Mouse (Mus musculus): ENCODE results near the gene Cers6. TPM values are rescaled to one million over a fixed set of nuclear protein-coding genes. Genes with fewer than 3 reads are reported as not detected.

The Cers6 gene
- polyA plus RNA-seq, 1 experiment = 3.2 TPM

GRCm38 (mm10) chr2:69011392-69011791, 150.2 kb downstream of the Cers6 start:
- Histone ChIP-seq H3K27ac (ENCODE audit: control insufficient read depth, insufficient read depth, low read depth, low read length) (no peak overlapping the region), H3K4me1 (ENCODE audit: control insufficient read depth, insufficient read depth, low read length) (no peaks in the 10 kb centered on the region), H3K36me3 (ENCODE audit: control insufficient read depth, insufficient read depth, low read length) (no peaks in the 10 kb centered on the region), H3K27me3 (ENCODE audit: control insufficient read depth, insufficient read depth, low read length) (no peaks in the 10 kb centered on the region), H3K4me3 (ENCODE audit: control insufficient read depth, low read depth, low read length) (no peak overlapping the region)
- TF ChIP-seq POLR2A (IDR thresholded peaks at IDR 0.05; ENCODE audit: control insufficient read depth, low read depth, low read length) (no peak), CTCF (IDR thresholded peaks at IDR 0.05; ENCODE audit: control insufficient read depth, insufficient read depth, insufficient replicate concordance, low read depth, low read length) (no peak)

GRCm38 (mm10) chr2:69011860-69012259, 150.6 kb downstream of the Cers6 start:
- TF ChIP-seq POLR2A (IDR thresholded peaks at IDR 0.05; ENCODE audit: control insufficient read depth, low read depth, low read length) = no peak
- TF ChIP-seq CTCF (IDR thresholded peaks at IDR 0.05; ENCODE audit: control insufficient read depth, insufficient read depth, insufficient replicate concordance, low read depth, low read length) = no peak
- Histone ChIP-seq H3K36me3 (ENCODE audit: control insufficient read depth, insufficient read depth, low read length) (no peaks in the 10 kb centered on the region), H3K4me1 (ENCODE audit: control insufficient read depth, insufficient read depth, low read length) (no peaks in the 10 kb centered on the region), H3K27ac (ENCODE audit: control insufficient read depth, insufficient read depth, low read depth, low read length) (no peak overlapping the region), H3K27me3 (ENCODE audit: control insufficient read depth, insufficient read depth, low read length) (no peaks in the 10 kb centered on the region), H3K4me3 (ENCODE audit: control insufficient read depth, low read depth, low read length) (no peak overlapping the region)

GRCm38 (mm10) chr2:69014241-69014640, 153.0 kb downstream of the Cers6 start:
- H3K4me3 ChIP-seq (ENCODE audit: control insufficient read depth, low read depth, low read length) = no peak overlapping the region
- TF ChIP-seq CTCF (IDR thresholded peaks at IDR 0.05; ENCODE audit: control insufficient read depth, insufficient read depth, insufficient replicate concordance, low read depth, low read length) (no peak), POLR2A (IDR thresholded peaks at IDR 0.05; ENCODE audit: control insufficient read depth, low read depth, low read length) (no peak)
- H3K27ac ChIP-seq (ENCODE audit: control insufficient read depth, insufficient read depth, low read depth, low read length) = no peak overlapping the region
- H3K36me3 ChIP-seq (ENCODE audit: control insufficient read depth, insufficient read depth, low read length) = no peaks in the 10 kb centered on the region
- H3K27me3 ChIP-seq (ENCODE audit: control insufficient read depth, insufficient read depth, low read length) = no peaks in the 10 kb centered on the region
- no peaks in the 10 kb centered on the region for H3K4me1 ChIP-seq (ENCODE audit: control insufficient read depth, insufficient read depth, low read length)

GRCm38 (mm10) chr2:69015172-69015724, 154.0 kb downstream of the Cers6 start:
- TF ChIP-seq POLR2A (IDR thresholded peaks at IDR 0.05; ENCODE audit: control insufficient read depth, low read depth, low read length) (no peak), CTCF (IDR thresholded peaks at IDR 0.05; ENCODE audit: control insufficient read depth, insufficient read depth, insufficient replicate concordance, low read depth, low read length) (no peak)
- no peaks in the 10 kb centered on the region for H3K4me1 ChIP-seq (ENCODE audit: control insufficient read depth, insufficient read depth, low read length)
- H3K4me3 ChIP-seq (ENCODE audit: control insufficient read depth, low read depth, low read length) = no peak overlapping the region
- H3K36me3 ChIP-seq (ENCODE audit: control insufficient read depth, insufficient read depth, low read length) = no peaks in the 10 kb centered on the region
- H3K27me3 ChIP-seq (ENCODE audit: control insufficient read depth, insufficient read depth, low read length) = no peaks in the 10 kb centered on the region
- no peak overlapping the region for H3K27ac ChIP-seq (ENCODE audit: control insufficient read depth, insufficient read depth, low read depth, low read length)

GRCm38 (mm10) chr2:69015822-69016221, 154.6 kb downstream of the Cers6 start:
- H3K36me3 ChIP-seq (ENCODE audit: control insufficient read depth, insufficient read depth, low read length) = no peaks in the 10 kb centered on the region
- H3K27ac ChIP-seq (ENCODE audit: control insufficient read depth, insufficient read depth, low read depth, low read length) = no peak overlapping the region
- TF ChIP-seq POLR2A (IDR thresholded peaks at IDR 0.05; ENCODE audit: control insufficient read depth, low read depth, low read length) (no peak), CTCF (IDR thresholded peaks at IDR 0.05; ENCODE audit: control insufficient read depth, insufficient read depth, insufficient replicate concordance, low read depth, low read length) (no peak)
- H3K4me1 ChIP-seq (ENCODE audit: control insufficient read depth, insufficient read depth, low read length) = no peaks in the 10 kb centered on the region
- no peak overlapping the region for H3K4me3 ChIP-seq (ENCODE audit: control insufficient read depth, low read depth, low read length)
- no peaks in the 10 kb centered on the region for H3K27me3 ChIP-seq (ENCODE audit: control insufficient read depth, insufficient read depth, low read length)

- H3K4me1 ChIP-seq (ENCODE audit: control insufficient read depth, insufficient read depth, low read length) = no peaks in the 10 kb centered on the region
- no peak overlapping the region for H3K27ac ChIP-seq (ENCODE audit: control insufficient read depth, insufficient read depth, low read depth, low read length)
- TF ChIP-seq POLR2A (IDR thresholded peaks at IDR 0.05; ENCODE audit: control insufficient read depth, low read depth, low read length) (no peak), CTCF (IDR thresholded peaks at IDR 0.05; ENCODE audit: control insufficient read depth, insufficient read depth, insufficient replicate concordance, low read depth, low read length) (no peak)
Observed at GRCm38 (mm10) chr2:69019026-69019565, 157.9 kb downstream of the Cers6 start.

GRCm38 (mm10) chr2:69019821-69020489, 158.7 kb downstream of the Cers6 start:
- Histone ChIP-seq H3K36me3 (ENCODE audit: control insufficient read depth, insufficient read depth, low read length) (no peaks in the 10 kb centered on the region), H3K27me3 (ENCODE audit: control insufficient read depth, insufficient read depth, low read length) (no peaks in the 10 kb centered on the region), H3K4me1 (ENCODE audit: control insufficient read depth, insufficient read depth, low read length) (no peaks in the 10 kb centered on the region), H3K4me3 (ENCODE audit: control insufficient read depth, low read depth, low read length) (no peak overlapping the region), H3K27ac (ENCODE audit: control insufficient read depth, insufficient read depth, low read depth, low read length) (no peak overlapping the region)
- TF ChIP-seq CTCF (IDR thresholded peaks at IDR 0.05; ENCODE audit: control insufficient read depth, insufficient read depth, insufficient replicate concordance, low read depth, low read length) (no peak), POLR2A (IDR thresholded peaks at IDR 0.05; ENCODE audit: control insufficient read depth, low read depth, low read length) (no peak)

More at GRCm38 (mm10) chr2:69019026-69019565, 157.9 kb downstream of the Cers6 start:
- Histone ChIP-seq H3K4me3 (ENCODE audit: control insufficient read depth, low read depth, low read length) (no peak overlapping the region), H3K27me3 (ENCODE audit: control insufficient read depth, insufficient read depth, low read length) (no peaks in the 10 kb centered on the region), H3K36me3 (ENCODE audit: control insufficient read depth, insufficient read depth, low read length) (no peaks in the 10 kb centered on the region)
